Mouse (Mus musculus) layer of hippocampus, adult 9-11 months (tissue): Measurements from ENCODE around the gene Mpz.
A peak's percentile ranks its signal among the peaks of the same experiment; 100 is the strongest.

Experiments used
- DNase-seq: peaks from one replicate; pipeline ENCODE4 v3.0.0; 2022

Mpz gene

GRCm38 (mm10) chr1:171149974-171150760 is at the start of gene Mpz, which contains the start of gene Sdhc:
Gene Mpz (plus strand): TSS chr1:171150711.
Gene Sdhc (minus strand): TSS chr1:171150603.
- DNase-seq: peak; percentile 94

- DNase-seq: no peak
These were observed 49.5 kb upstream of the Mpz start for GRCm38 (mm10) chr1:171101033-171101432.

- peak; percentile 89 for DNase-seq
These were observed 48.6 kb upstream of the Mpz start for GRCm38 (mm10) chr1:171101733-171102546.

- peak; percentile 84 for DNase-seq
These were observed 47.8 kb upstream of the Mpz start for GRCm38 (mm10) chr1:171102547-171103177.

GRCm38 (mm10) chr1:171103179-171103840 is 47.2 kb upstream of the Mpz start:
- DNase-seq: peak; percentile 56

- DNase-seq: no peak
These were observed 45.3 kb upstream of the Mpz start for GRCm38 (mm10) chr1:171105226-171105625.

- no peak for DNase-seq
These were observed 40.9 kb upstream of the Mpz start for GRCm38 (mm10) chr1:171109620-171110019.

GRCm38 (mm10) chr1:171110659-171111019 is 39.9 kb upstream of the Mpz start:
- DNase-seq: no peak

- DNase-seq: peak; percentile 97
These were observed 39.3 kb upstream of the Mpz start for GRCm38 (mm10) chr1:171111020-171111780.

- peak; percentile 21 for DNase-seq
These were observed 38.5 kb upstream of the Mpz start for GRCm38 (mm10) chr1:171111781-171112575.

- no peak for DNase-seq
These were observed 37.5 kb upstream of the Mpz start for GRCm38 (mm10) chr1:171112986-171113385.

GRCm38 (mm10) chr1:171113873-171114299 is 36.6 kb upstream of the Mpz start, which contains the start of gene Cfap126:
Gene Cfap126 (plus strand): TSS chr1:171113918.
- peak; percentile 77 for DNase-seq

- no peak for DNase-seq
These were observed 34.2 kb upstream of the Mpz start for GRCm38 (mm10) chr1:171116280-171116679.

GRCm38 (mm10) chr1:171118269-171118684 is 32.2 kb upstream of the Mpz start:
- peak; percentile 53 for DNase-seq

GRCm38 (mm10) chr1:171118996-171119395 is 31.5 kb upstream of the Mpz start:
- no peak for DNase-seq

- no peak for DNase-seq
These were observed 31.1 kb upstream of the Mpz start for GRCm38 (mm10) chr1:171119405-171119804.

- no peak for DNase-seq
These were observed 29.6 kb upstream of the Mpz start for GRCm38 (mm10) chr1:171120893-171121292.

- no peak for DNase-seq
These were observed 28.7 kb upstream of the Mpz start for GRCm38 (mm10) chr1:171121839-171122238.

GRCm38 (mm10) chr1:171122932-171123331 is 27.6 kb upstream of the Mpz start:
- no peak for DNase-seq

- DNase-seq: no peak
These were observed 26.1 kb upstream of the Mpz start for GRCm38 (mm10) chr1:171124398-171124797.

- peak; percentile 92 for DNase-seq
These were observed 21.3 kb upstream of the Mpz start for GRCm38 (mm10) chr1:171129251-171129650.
